Comparison of ENCODE assay signal across 31 mouse cellular contexts in genomic region chr12:113048103-113048502, GRCm38 (mm10). TPM values are rescaled to one million over a fixed set of nuclear protein-coding genes. Genes with fewer than 3 reads are reported as not detected.
DNase-seq lines count a peak whose midpoint lies in the region; ATAC-seq and TF ChIP-seq lines count a peak whose summit lies in the region.
"Had no signal": no experiment of that assay in that cellular context is flagged by ENCODE, and none has a peak within 500 bp of the region (broad histone marks: within the 10 kb centered on the region; RNA-seq: fewer than 3 reads in every experiment).

No protein-coding gene starts in this region.

- H3K27ac ChIP-seq in embryonic facial prominence, embryonic 13.5 days, result no peak overlapping the region
- H3K27ac ChIP-seq in embryonic facial prominence, embryonic 10.5 days (replicated peaks), result no peak overlapping the region
- H3K27ac ChIP-seq in layer of hippocampus, adult 2 months, result peak overlapping the region; percentile 46; the same call in 1 of the 2 replicates
- no peak overlapping the region for H3K27ac ChIP-seq in midbrain, postnatal 0 days (ENCODE audit: low read depth, low read length)
- H3K27ac ChIP-seq in midbrain, embryonic 10.5 days (replicated peaks), result no peak overlapping the region
- H3K27ac ChIP-seq: embryonic facial prominence, embryonic 12.5 days; forebrain, embryonic 13.5 days; heart, embryonic 10.5 days; kidney, postnatal 0 days; limb, embryonic 12.5 days; liver, embryonic 12.5 days; neural tube, embryonic 13.5 days had no signal

- H3K27me3 ChIP-seq in embryonic facial prominence, embryonic 13.5 days, result no peaks in the 10 kb centered on the region
- H3K27me3 ChIP-seq in embryonic facial prominence, embryonic 10.5 days (replicated peaks; ENCODE audit: low read depth, poor library complexity, severe bottlenecking), result no peaks in the 10 kb centered on the region
- no peaks in the 10 kb centered on the region for H3K27me3 ChIP-seq in midbrain, postnatal 0 days (ENCODE audit: insufficient read depth, low read length)
- H3K27me3 ChIP-seq in midbrain, embryonic 10.5 days (ENCODE audit: low read depth, poor library complexity, severe bottlenecking), result no peaks in the 10 kb centered on the region
- H3K27me3 ChIP-seq: embryonic facial prominence, embryonic 12.5 days; forebrain, embryonic 13.5 days; limb, embryonic 12.5 days; liver, embryonic 12.5 days; neural tube, embryonic 13.5 days had no signal

- 90% methylated on average over 5 of the region's 5 CpGs for WGBS in embryonic facial prominence, embryonic 13.5 days
- WGBS in embryonic facial prominence, embryonic 10.5 days, result 95% methylated on average over 5 of the region's 5 CpGs
- WGBS in midbrain, postnatal 0 days, result 90% methylated on average over 5 of the region's 5 CpGs
- WGBS in midbrain, embryonic 10.5 days, result 96% methylated on average over 5 of the region's 5 CpGs

- no peak overlapping the region for H3K4me2 ChIP-seq in embryonic facial prominence, embryonic 13.5 days
- H3K4me2 ChIP-seq in midbrain, postnatal 0 days (ENCODE audit: low read depth, low read length, poor library complexity, severe bottlenecking), result no peak overlapping the region
- H3K4me2 ChIP-seq: embryonic facial prominence, embryonic 12.5 days; forebrain, embryonic 13.5 days; limb, embryonic 12.5 days; liver, embryonic 12.5 days; neural tube, embryonic 13.5 days had no signal

- TF ChIP-seq CTCF in layer of hippocampus, adult 2 months (conservative IDR thresholded peaks at IDR 0.05), result no peak
- no peak for TF ChIP-seq CTCF in midbrain, postnatal 0 days (IDR thresholded peaks at IDR 0.05)

- no peak for ATAC-seq in embryonic facial prominence, embryonic 13.5 days (ENCODE audit: insufficient number of reproducible peaks, insufficient read depth, low FRiP score, low TSS enrichment, low read depth)
- 0 out of 2 replicates have a peak, but pooled peaks have one; percentile 34 for ATAC-seq in midbrain, postnatal 0 days (ENCODE audit: low FRiP score)
- ATAC-seq: activated CD4-positive, CD25-positive, alpha-beta regulatory T cell, adult 4 months; forebrain, embryonic 13.5 days; inflammation-experienced regulatory T-cells, adult 6 months; liver, embryonic 12.5 days had no signal

- no peak overlapping the region for H3K4me3 ChIP-seq in embryonic facial prominence, embryonic 13.5 days
- H3K4me3 ChIP-seq in embryonic facial prominence, embryonic 10.5 days, result no peak overlapping the region
- H3K4me3 ChIP-seq in layer of hippocampus, adult 2 months, result no peak overlapping the region
- H3K4me3 ChIP-seq in midbrain, postnatal 0 days (ENCODE audit: low read depth, low read length), result no peak overlapping the region
- H3K4me3 ChIP-seq in midbrain, embryonic 10.5 days, result no peak overlapping the region
- H3K4me3 ChIP-seq: embryonic facial prominence, embryonic 12.5 days; erythroblast, embryonic 14.5 days; forebrain, embryonic 13.5 days; heart, embryonic 10.5 days; limb, embryonic 12.5 days; liver, embryonic 12.5 days; megakaryocyte, embryonic 14.5 days; neural tube, embryonic 13.5 days had no signal

- H3K36me3 ChIP-seq in embryonic facial prominence, embryonic 13.5 days, result peaks cover 68% of the 10 kb centered on the region
- H3K36me3 ChIP-seq in embryonic facial prominence, embryonic 10.5 days (replicated peaks), result peaks cover 87% of the 10 kb centered on the region
- peaks cover 46% of the 10 kb centered on the region for H3K36me3 ChIP-seq in midbrain, postnatal 0 days (ENCODE audit: insufficient read depth, low read length)
- H3K36me3 ChIP-seq in midbrain, embryonic 10.5 days, result peaks cover 93% of the 10 kb centered on the region

- H3K9me3 ChIP-seq in embryonic facial prominence, embryonic 13.5 days, result no peaks in the 10 kb centered on the region
- H3K9me3 ChIP-seq in embryonic facial prominence, embryonic 10.5 days, result no peaks in the 10 kb centered on the region
- H3K9me3 ChIP-seq in midbrain, postnatal 0 days (ENCODE audit: low read length), result no peaks in the 10 kb centered on the region
- no peaks in the 10 kb centered on the region for H3K9me3 ChIP-seq in midbrain, embryonic 10.5 days (replicated peaks)
- H3K9me3 ChIP-seq: embryonic facial prominence, embryonic 12.5 days; forebrain, embryonic 13.5 days; heart, embryonic 10.5 days; limb, embryonic 12.5 days; liver, embryonic 12.5 days; megakaryocyte, embryonic 14.5 days; neural tube, embryonic 13.5 days had no signal

- H3K4me1 ChIP-seq in embryonic facial prominence, embryonic 13.5 days, result peaks cover 23% of the 10 kb centered on the region
- H3K4me1 ChIP-seq in embryonic facial prominence, embryonic 10.5 days, result peaks cover 19% of the 10 kb centered on the region
- no peaks in the 10 kb centered on the region for H3K4me1 ChIP-seq in midbrain, postnatal 0 days (ENCODE audit: insufficient read depth, low read length)
- H3K4me1 ChIP-seq in midbrain, embryonic 10.5 days, result peaks cover 6% of the 10 kb centered on the region; the same call in 1 of the 2 replicates
- H3K4me1 ChIP-seq: forebrain, embryonic 13.5 days; neural tube, embryonic 13.5 days had no signal

- H3K9ac ChIP-seq in embryonic facial prominence, embryonic 13.5 days, result 0 out of 2 replicates have a peak overlapping the region, but pooled peaks have one; percentile 8
- H3K9ac ChIP-seq in midbrain, postnatal 0 days (replicated peaks; ENCODE audit: low read length, poor library complexity, severe bottlenecking), result no peak overlapping the region
- H3K9ac ChIP-seq: embryonic facial prominence, embryonic 12.5 days; forebrain, embryonic 13.5 days; limb, embryonic 12.5 days; liver, embryonic 12.5 days; neural tube, embryonic 13.5 days had no signal

- no peak for DNase-seq in embryonic facial prominence, embryonic 10.5 days (ENCODE audit: low spot score)
- DNase-seq in layer of hippocampus, adult 2 months (ENCODE audit: low spot score in 2 of 2), result no peak
- DNase-seq in layer of hippocampus, adult 18-20 months (ENCODE audit: low spot score in 2 of 2), result no peak
- peak; percentile 60 for DNase-seq in midbrain, postnatal 0 days (ENCODE audit: low spot score)
- no peak for DNase-seq in midbrain, embryonic 10.5 days (ENCODE audit: low spot score)
- peak; percentile 40 for DNase-seq in brain, adult 2 months (ENCODE audit: low read depth, low spot score)
- DNase-seq in yolk sac, embryonic 10.5 days (ENCODE audit: low spot score), result no peak
- DNase-seq: adrenal gland, adult 8-10 months; cerebellum, postnatal 14 days; gastrocnemius, postnatal 10 days; heart, postnatal 4 days; kidney, adult 2 months; lung, adult 2 months; lung, postnatal 36 days; midbrain, embryonic 14.5 days; retina, postnatal 1 day had no signal

RNA-seq across cellular contexts. Expression of gene Tex22, which starts 26.2 kb away (rescaled TPM):
- not detected in 2 replicates for polyA plus RNA-seq in embryonic facial prominence, embryonic 13.5 days (2015; fragmentation: Nextera tagmentation; extraction: Ambion mirVana)
- polyA plus RNA-seq in embryonic facial prominence, embryonic 10.5 days (2016; fragmentation: Nextera tagmentation; extraction: Ambion mirVana), result not detected in 2 replicates
- 1 to 10 TPM in 1 of 2 experiments, under 1 TPM in 1; 0.81 to 2.1 TPM for total RNA-seq in layer of hippocampus, adult 2 months (2021)
- under 1 TPM; 0.32 to 0.91 TPM for total RNA-seq in layer of hippocampus, adult 18-20 months (2021)
- total RNA-seq in midbrain, postnatal 0 days (2014; rRNA removed), result 0.85 and 2.2 TPM in 2 replicates
- polyA plus RNA-seq in midbrain, postnatal 0 days (2015; fragmentation: Nextera tagmentation; extraction: Ambion mirVana), result 0.15 TPM in 1 of 2 replicates, not detected in the other
- not detected in 2 replicates for polyA plus RNA-seq in midbrain, embryonic 10.5 days (2016; fragmentation: Nextera tagmentation; extraction: Ambion mirVana)
- total RNA-seq: granulocyte monocyte progenitor cell, adult 5-6 weeks had no signal
- polyA plus RNA-seq: erythroblast, embryonic 14.5 days; forebrain, embryonic 13.5 days; heart, embryonic 10.5 days; heart, embryonic 16.5 days; kidney, postnatal 0 days; limb, embryonic 12.5 days; liver, embryonic 12.5 days; midbrain, embryonic 14.5 days; neural tube, embryonic 13.5 days; small intestine, adult 2 months had no signal

RNA-seq across cellular contexts. Expression of gene Pacs2, which starts 33.8 kb away (rescaled TPM):
- 13.3 and 14.2 TPM in 2 replicates for polyA plus RNA-seq in embryonic facial prominence, embryonic 13.5 days (2015; fragmentation: Nextera tagmentation; extraction: Ambion mirVana)
- polyA plus RNA-seq in embryonic facial prominence, embryonic 10.5 days (2016; fragmentation: Nextera tagmentation; extraction: Ambion mirVana), result 13.7 and 14.3 TPM in 2 replicates
- 10 to 100 TPM; 79.6 to 81.8 TPM for total RNA-seq in layer of hippocampus, adult 2 months (2021)
- total RNA-seq in layer of hippocampus, adult 18-20 months (2021), result 10 to 100 TPM; 88.3 to 90.3 TPM
- total RNA-seq in midbrain, postnatal 0 days (2014; rRNA removed), result 133 and 162 TPM in 2 replicates
- polyA plus RNA-seq in midbrain, postnatal 0 days (2015; fragmentation: Nextera tagmentation; extraction: Ambion mirVana), result 22.4 and 25.8 TPM in 2 replicates
- polyA plus RNA-seq in midbrain, embryonic 10.5 days (2016; fragmentation: Nextera tagmentation; extraction: Ambion mirVana), result 17.7 and 22.0 TPM in 2 replicates

RNA-seq across cellular contexts. Expression of gene Brf1, which starts 47.6 kb away (rescaled TPM):
- 74.9 and 80.1 TPM in 2 replicates for polyA plus RNA-seq in embryonic facial prominence, embryonic 13.5 days (2015; fragmentation: Nextera tagmentation; extraction: Ambion mirVana)
- polyA plus RNA-seq in embryonic facial prominence, embryonic 10.5 days (2016; fragmentation: Nextera tagmentation; extraction: Ambion mirVana), result 59.8 and 60.9 TPM in 2 replicates
- total RNA-seq in layer of hippocampus, adult 2 months (2021), result 10 to 100 TPM; 55.6 to 57.4 TPM
- total RNA-seq in layer of hippocampus, adult 18-20 months (2021), result 10 to 100 TPM; 48.3 to 55.2 TPM
- 42.1 and 51.3 TPM in 2 replicates for total RNA-seq in midbrain, postnatal 0 days (2014; rRNA removed)
- 34.9 and 39.0 TPM in 2 replicates for polyA plus RNA-seq in midbrain, postnatal 0 days (2015; fragmentation: Nextera tagmentation; extraction: Ambion mirVana)
- polyA plus RNA-seq in midbrain, embryonic 10.5 days (2016; fragmentation: Nextera tagmentation; extraction: Ambion mirVana), result 51.6 and 58.2 TPM in 2 replicates

RNA-seq across cellular contexts. Expression of gene Mta1, which starts 50.0 kb away (rescaled TPM):
- polyA plus RNA-seq in embryonic facial prominence, embryonic 13.5 days (2015; fragmentation: Nextera tagmentation; extraction: Ambion mirVana), result 18.5 and 18.6 TPM in 2 replicates
- polyA plus RNA-seq in embryonic facial prominence, embryonic 10.5 days (2016; fragmentation: Nextera tagmentation; extraction: Ambion mirVana), result 20.3 and 21.0 TPM in 2 replicates
- 10 to 100 TPM; 76.0 to 76.9 TPM for total RNA-seq in layer of hippocampus, adult 2 months (2021)
- total RNA-seq in layer of hippocampus, adult 18-20 months (2021), result 10 to 100 TPM; 69.6 to 75.6 TPM
- total RNA-seq in midbrain, postnatal 0 days (2014; rRNA removed), result 48.3 and 55.2 TPM in 2 replicates
- 15.3 and 16.8 TPM in 2 replicates for polyA plus RNA-seq in midbrain, postnatal 0 days (2015; fragmentation: Nextera tagmentation; extraction: Ambion mirVana)
- 18.3 and 20.5 TPM in 2 replicates for polyA plus RNA-seq in midbrain, embryonic 10.5 days (2016; fragmentation: Nextera tagmentation; extraction: Ambion mirVana)

Comparison
In these comparisons a context has a peak if more than half of its experiments do, and no peak if none do; other contexts are left out.
1. DNase-seq: peak in midbrain, postnatal 0 days (single experiment) and brain, adult 2 months (single experiment); none in embryonic facial prominence, embryonic 10.5 days (single experiment), layer of hippocampus, adult 2 months (0 of 2), layer of hippocampus, adult 18-20 months (0 of 2), midbrain, embryonic 10.5 days (single experiment) and yolk sac, embryonic 10.5 days (single experiment).